Mouse (Mus musculus): ENCODE measurements around the gene Adgra3. TPM values are rescaled to one million over a fixed set of nuclear protein-coding genes. Genes with fewer than 3 reads are reported as not detected.

The Adgra3 gene
- polyA plus RNA-seq, 1 experiment from 2014 or later: 9.8 TPM

DNA sequence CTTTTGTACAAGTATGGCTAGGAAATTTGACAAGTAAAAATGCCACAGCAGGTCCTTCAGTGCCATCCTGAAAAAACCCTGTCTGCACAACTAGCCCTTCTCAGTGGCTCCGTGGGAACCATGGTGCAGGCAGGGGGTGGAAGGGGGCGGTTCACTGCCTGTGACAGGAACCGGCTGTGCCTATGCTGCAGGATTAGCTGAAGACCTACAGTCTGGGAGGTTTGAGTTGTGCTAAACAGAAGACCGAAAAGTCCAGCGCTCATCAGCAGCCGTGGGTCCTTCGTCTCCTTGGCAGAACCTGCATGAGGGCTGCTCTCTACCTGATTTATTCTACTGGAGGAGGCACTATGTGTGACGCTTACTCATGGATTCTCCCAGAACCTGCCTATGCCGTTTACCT is 59.0 kb downstream of the Adgra3 start:
- no peak overlapping the region for H3K4me3 ChIP-seq (ENCODE audit: low read length)
- H3K9me3 ChIP-seq (replicated peaks; ENCODE audit: control insufficient read depth, low read length): no peaks in the 10 kb centered on the region
- no peak for ATAC-seq (replicated peaks; ENCODE audit: extremely low read depth, insufficient read depth, low FRiP score)

DNA sequence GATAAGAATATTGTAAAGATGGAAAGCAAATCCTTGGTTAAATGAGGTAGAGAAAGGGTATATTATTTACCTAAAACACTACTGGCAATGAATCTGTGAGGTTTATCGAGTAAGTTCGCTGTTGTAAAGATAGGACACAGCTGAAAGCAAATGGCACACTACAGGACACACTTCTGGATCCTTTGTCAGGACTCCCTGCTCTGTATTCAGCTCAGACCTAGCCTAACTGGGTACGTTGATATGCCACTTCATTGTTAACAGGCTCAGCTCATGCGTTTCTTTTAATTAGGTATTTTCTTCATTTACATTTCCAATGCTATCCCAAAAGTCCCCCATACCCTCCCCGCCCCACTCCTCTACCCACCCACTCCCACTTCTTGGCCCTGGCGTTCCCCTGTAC is 61.8 kb downstream of the Adgra3 start:
- H3K9me3 ChIP-seq (replicated peaks; ENCODE audit: control insufficient read depth, low read length): no peaks in the 10 kb centered on the region
- H3K36me3 ChIP-seq (ENCODE audit: control insufficient read depth, insufficient read depth): no peaks in the 10 kb centered on the region
- H3K27ac ChIP-seq (ENCODE audit: low read length): peak overlapping the region; percentile 72
- 78% methylated on average over 6 of the region's 6 CpGs for WGBS
- H3K4me3 ChIP-seq (ENCODE audit: low read length): no peak overlapping the region
- H3K9ac ChIP-seq (ENCODE audit: low read length): no peak overlapping the region
- H3K4me2 ChIP-seq (ENCODE audit: low read depth, low read length): no peak overlapping the region
- H3K4me1 ChIP-seq (ENCODE audit: control insufficient read depth, insufficient read depth, low read length): peaks cover 18% of the 10 kb centered on the region
- no peak for ATAC-seq (replicated peaks; ENCODE audit: extremely low read depth, insufficient read depth, low FRiP score)
- H3K27me3 ChIP-seq (ENCODE audit: control insufficient read depth, insufficient read depth, low read length): no peaks in the 10 kb centered on the region

More for the DNA sequence above, 59.0 kb downstream of the Adgra3 start:
- WGBS: 60% methylated on average over 9 of the region's 9 CpGs
- Histone ChIP-seq H3K4me2 (ENCODE audit: low read depth, low read length) (no peak overlapping the region), H3K27ac (ENCODE audit: low read length) (no peak overlapping the region), H3K27me3 (ENCODE audit: control insufficient read depth, insufficient read depth, low read length) (no peaks in the 10 kb centered on the region), H3K9ac (ENCODE audit: low read length) (no peak overlapping the region), H3K4me1 (ENCODE audit: control insufficient read depth, insufficient read depth, low read length) (peaks cover 18% of the 10 kb centered on the region), H3K36me3 (ENCODE audit: control insufficient read depth, insufficient read depth) (no peaks in the 10 kb centered on the region; the same call in 1 of the 2 replicates)

DNA sequence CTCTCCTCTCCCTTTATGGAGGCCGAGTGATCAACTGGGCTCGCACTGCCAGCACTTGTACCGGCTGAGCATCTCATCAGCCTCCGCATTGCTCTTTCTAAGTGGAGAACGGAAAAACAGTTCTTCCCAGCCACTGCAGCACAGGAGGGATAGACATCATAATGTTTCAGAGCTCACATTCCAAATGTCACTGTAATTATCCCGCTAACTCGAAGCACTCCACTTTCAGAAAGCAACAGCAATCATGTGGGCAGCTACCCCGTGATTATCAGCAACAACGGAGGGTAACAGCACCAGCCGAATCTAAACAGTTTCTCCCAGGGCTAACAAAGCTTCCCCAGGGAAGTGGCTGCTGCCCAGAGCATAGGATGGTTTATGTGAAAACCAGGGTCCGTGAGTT is 62.3 kb downstream of the Adgra3 start:
- ATAC-seq (replicated peaks; ENCODE audit: extremely low read depth, insufficient read depth, low FRiP score): peak; percentile 35; the same call in 1 of the 2 replicates
- no peaks in the 10 kb centered on the region for H3K27me3 ChIP-seq (ENCODE audit: control insufficient read depth, insufficient read depth, low read length)
- no peak overlapping the region for H3K9ac ChIP-seq (ENCODE audit: low read length)
- no peaks in the 10 kb centered on the region for H3K9me3 ChIP-seq (replicated peaks; ENCODE audit: control insufficient read depth, low read length)
- no peak overlapping the region for H3K4me3 ChIP-seq (ENCODE audit: low read length)
- peak overlapping the region; percentile 72 for H3K27ac ChIP-seq (ENCODE audit: low read length)
- no peaks in the 10 kb centered on the region for H3K36me3 ChIP-seq (ENCODE audit: control insufficient read depth, insufficient read depth)
- 38% methylated on average over 11 of the region's 11 CpGs for whole genome bisulfite sequencing
- H3K4me2 ChIP-seq (ENCODE audit: low read depth, low read length): peak overlapping the region; percentile 25; the same call in 1 of the 2 replicates
- H3K4me1 ChIP-seq (ENCODE audit: control insufficient read depth, insufficient read depth, low read length): peaks cover 18% of the 10 kb centered on the region

DNA sequence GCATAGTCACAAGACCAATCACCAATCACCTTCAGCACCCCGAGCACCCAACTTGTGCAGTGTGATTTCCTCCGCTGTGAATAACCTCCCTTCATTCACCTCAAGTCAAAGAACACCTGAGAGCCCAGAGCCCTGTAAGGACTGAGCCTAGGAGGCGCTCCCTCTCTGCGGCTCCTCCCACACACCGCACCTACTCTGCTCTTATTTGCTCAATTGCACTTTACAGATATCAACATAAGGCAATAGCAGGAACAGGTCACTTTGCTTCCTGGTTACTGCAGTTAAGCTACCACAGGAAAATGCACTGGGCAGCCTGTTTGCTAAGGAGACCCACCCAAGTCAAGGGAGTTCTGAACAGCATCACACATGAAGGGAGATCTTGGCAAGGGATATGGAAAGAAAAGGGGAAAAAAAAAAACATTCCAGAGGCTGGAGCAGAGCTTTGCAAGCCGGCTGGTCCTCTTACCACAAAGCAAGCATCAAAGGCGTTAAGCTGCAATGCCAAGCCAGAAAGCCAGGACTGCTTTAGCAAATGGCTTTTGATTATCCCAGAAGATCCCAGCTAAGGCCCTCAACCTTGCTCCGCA is 68.0 kb downstream of the Adgra3 start:
- no peak overlapping the region for H3K9ac ChIP-seq (ENCODE audit: low read length)
- H3K4me1 ChIP-seq (ENCODE audit: control insufficient read depth, insufficient read depth, low read length): peaks cover 1% of the 10 kb centered on the region; the same call in 1 of the 2 replicates
- H3K9me3 ChIP-seq (replicated peaks; ENCODE audit: control insufficient read depth, low read length): no peaks in the 10 kb centered on the region
- H3K27ac ChIP-seq (ENCODE audit: low read length): no peak overlapping the region
- ATAC-seq (replicated peaks; ENCODE audit: extremely low read depth, insufficient read depth, low FRiP score): peak; percentile 52; the same call in 1 of the 2 replicates
- no peak overlapping the region for H3K4me2 ChIP-seq (ENCODE audit: low read depth, low read length)
- no peaks in the 10 kb centered on the region for H3K27me3 ChIP-seq (ENCODE audit: control insufficient read depth, insufficient read depth, low read length)
- H3K4me3 ChIP-seq (ENCODE audit: low read length): no peak overlapping the region
- WGBS: 71% methylated on average over 8 of the region's 8 CpGs
- H3K36me3 ChIP-seq (ENCODE audit: control insufficient read depth, insufficient read depth): peaks cover 9% of the 10 kb centered on the region; the same call in 1 of the 2 replicates

DNA sequence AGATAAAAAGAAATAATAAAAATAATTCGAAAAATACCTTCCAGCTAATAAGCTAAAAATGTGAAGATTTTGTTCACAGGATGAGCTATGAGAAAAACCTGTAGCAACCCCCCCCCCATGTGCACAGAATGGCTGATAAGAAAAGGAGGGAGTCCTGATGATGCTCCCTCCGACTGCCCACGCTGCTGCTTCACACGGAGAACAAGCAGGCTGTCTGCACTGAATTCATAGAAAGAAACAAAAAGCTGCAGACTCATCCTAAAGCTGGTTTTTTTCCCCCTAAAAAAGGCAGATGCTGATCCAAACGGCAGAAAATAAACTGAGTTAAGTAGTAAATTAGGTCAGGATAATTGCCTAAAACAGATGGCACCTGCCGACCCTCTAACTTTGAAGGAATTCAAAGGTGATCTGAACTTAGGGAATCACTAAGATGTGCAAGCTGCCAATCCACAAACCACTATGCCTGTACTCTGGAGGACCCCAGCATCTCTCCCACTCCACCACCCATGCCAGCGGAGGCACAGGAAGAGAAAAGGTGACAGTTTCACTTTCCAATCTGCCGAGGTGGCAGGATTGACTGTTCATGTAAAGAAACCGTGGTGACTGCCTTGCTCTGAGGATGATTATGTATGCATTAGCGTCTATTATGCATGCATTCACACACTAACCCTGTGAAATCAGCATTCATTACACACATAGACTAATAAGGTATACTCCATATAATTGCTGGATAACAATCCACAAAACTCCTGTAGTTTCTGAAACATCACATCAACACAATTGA is 70.6 kb downstream of the Adgra3 start:
- 79% methylated on average over 10 of the region's 10 CpGs for WGBS
- H3K4me1 ChIP-seq (ENCODE audit: control insufficient read depth, insufficient read depth, low read length): peaks cover 4% of the 10 kb centered on the region; the same call in 1 of the 2 replicates
- peaks cover 11% of the 10 kb centered on the region; the same call in 1 of the 2 replicates for H3K36me3 ChIP-seq (ENCODE audit: control insufficient read depth, insufficient read depth)
- no peak overlapping the region for H3K27ac ChIP-seq (ENCODE audit: low read length)
- H3K9ac ChIP-seq (ENCODE audit: low read length): no peak overlapping the region
- H3K27me3 ChIP-seq (ENCODE audit: control insufficient read depth, insufficient read depth, low read length): no peaks in the 10 kb centered on the region
- H3K4me3 ChIP-seq (ENCODE audit: low read length): no peak overlapping the region
- no peak overlapping the region for H3K4me2 ChIP-seq (ENCODE audit: low read depth, low read length)
- H3K9me3 ChIP-seq (replicated peaks; ENCODE audit: control insufficient read depth, low read length): no peaks in the 10 kb centered on the region
- no peak for ATAC-seq (replicated peaks; ENCODE audit: extremely low read depth, insufficient read depth, low FRiP score)

DNA sequence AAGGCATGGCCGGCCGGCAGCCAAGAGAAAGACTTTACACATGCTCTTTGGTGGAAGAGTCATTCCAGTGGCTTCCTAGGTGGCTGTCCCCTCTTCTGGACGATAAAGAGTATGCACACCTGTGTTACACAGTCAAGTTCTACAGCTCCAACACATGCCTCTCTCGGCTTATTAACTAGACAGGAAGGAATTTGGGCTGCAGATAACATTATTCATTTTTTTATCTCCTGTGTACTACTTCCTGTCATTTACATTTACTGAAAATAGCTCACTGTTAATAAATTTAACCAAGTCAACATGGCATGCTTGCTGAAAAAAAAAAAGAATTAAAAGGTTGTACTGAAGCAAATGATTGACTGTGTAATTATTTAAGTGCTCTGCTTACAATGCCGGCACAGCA is 78.1 kb downstream of the Adgra3 start:
- Histone ChIP-seq H3K27me3 (ENCODE audit: control insufficient read depth, insufficient read depth, low read length) (no peaks in the 10 kb centered on the region), H3K36me3 (ENCODE audit: control insufficient read depth, insufficient read depth) (peaks cover 7% of the 10 kb centered on the region; the same call in 1 of the 2 replicates), H3K9me3 (replicated peaks; ENCODE audit: control insufficient read depth, low read length) (no peaks in the 10 kb centered on the region), H3K4me3 (ENCODE audit: low read length) (no peak overlapping the region), H3K4me2 (ENCODE audit: low read depth, low read length) (no peak overlapping the region), H3K4me1 (ENCODE audit: control insufficient read depth, insufficient read depth, low read length) (peaks cover 17% of the 10 kb centered on the region), H3K27ac (ENCODE audit: low read length) (peak overlapping the region; percentile 45), H3K9ac (ENCODE audit: low read length) (no peak overlapping the region)
- ATAC-seq (replicated peaks; ENCODE audit: extremely low read depth, insufficient read depth, low FRiP score): no peak
- 40% methylated on average over 5 of the region's 5 CpGs for WGBS

DNA sequence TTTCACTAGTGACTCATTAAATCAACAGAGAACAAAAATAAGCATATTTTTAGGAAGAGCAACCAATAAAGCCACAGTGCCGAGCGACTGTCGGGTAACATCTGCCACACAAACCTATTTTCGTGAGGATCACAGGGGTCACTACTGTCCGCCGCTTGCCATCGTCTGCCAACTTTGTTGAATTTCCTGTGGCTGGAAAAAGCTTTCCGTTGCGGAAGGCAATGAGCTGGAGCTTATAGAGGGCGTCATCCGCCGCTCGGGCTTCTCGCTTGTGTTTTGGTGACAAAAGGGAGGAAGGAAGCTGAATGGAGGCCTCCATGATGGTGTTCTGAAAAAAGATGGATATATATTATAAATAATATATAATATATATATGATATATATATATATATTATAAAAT is 79.6 kb downstream of the Adgra3 start:
- Histone ChIP-seq H3K27ac (ENCODE audit: low read length) (no peak overlapping the region), H3K27me3 (ENCODE audit: control insufficient read depth, insufficient read depth, low read length) (no peaks in the 10 kb centered on the region), H3K4me3 (ENCODE audit: low read length) (no peak overlapping the region), H3K9ac (ENCODE audit: low read length) (no peak overlapping the region), H3K36me3 (ENCODE audit: control insufficient read depth, insufficient read depth) (peaks cover 13% of the 10 kb centered on the region), H3K4me1 (ENCODE audit: control insufficient read depth, insufficient read depth, low read length) (peaks cover 17% of the 10 kb centered on the region), H3K4me2 (ENCODE audit: low read depth, low read length) (no peak overlapping the region), H3K9me3 (replicated peaks; ENCODE audit: control insufficient read depth, low read length) (no peaks in the 10 kb centered on the region)
- 79% methylated on average over 14 of the region's 14 CpGs for WGBS
- ATAC-seq (replicated peaks; ENCODE audit: extremely low read depth, insufficient read depth, low FRiP score): no peak

DNA sequence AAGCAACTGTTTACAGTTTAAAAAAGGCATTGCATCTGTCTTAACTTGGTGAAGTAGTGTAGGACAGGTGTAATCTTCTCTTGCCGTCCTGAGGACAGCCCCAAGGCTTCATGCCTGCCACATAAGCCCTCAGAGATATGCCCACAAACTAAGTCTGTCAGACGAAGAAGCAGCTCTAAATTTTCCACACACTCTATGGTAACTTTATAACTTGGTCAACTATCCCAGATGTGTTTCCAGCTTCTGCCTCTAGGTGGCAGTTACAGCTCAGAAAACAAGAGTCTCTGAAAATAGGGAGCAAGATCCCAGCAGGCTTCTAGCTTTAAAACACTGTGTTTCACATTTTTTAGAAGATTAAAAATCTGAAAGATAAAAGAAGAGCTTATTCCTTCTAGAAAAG is 82.8 kb downstream of the Adgra3 start:
- H3K27me3 ChIP-seq (ENCODE audit: control insufficient read depth, insufficient read depth, low read length): no peaks in the 10 kb centered on the region
- H3K9ac ChIP-seq (ENCODE audit: low read length): no peak overlapping the region
- H3K9me3 ChIP-seq (replicated peaks; ENCODE audit: control insufficient read depth, low read length): no peaks in the 10 kb centered on the region
- H3K27ac ChIP-seq (ENCODE audit: low read length): no peak overlapping the region
- H3K4me2 ChIP-seq (ENCODE audit: low read depth, low read length): no peak overlapping the region
- ATAC-seq (replicated peaks; ENCODE audit: extremely low read depth, insufficient read depth, low FRiP score): no peak
- 26% methylated on average over 2 of the region's 2 CpGs for whole genome bisulfite sequencing
- H3K36me3 ChIP-seq (ENCODE audit: control insufficient read depth, insufficient read depth): peaks cover 22% of the 10 kb centered on the region
- H3K4me1 ChIP-seq (ENCODE audit: control insufficient read depth, insufficient read depth, low read length): peaks cover 7% of the 10 kb centered on the region
- H3K4me3 ChIP-seq (ENCODE audit: low read length): no peak overlapping the region

DNA sequence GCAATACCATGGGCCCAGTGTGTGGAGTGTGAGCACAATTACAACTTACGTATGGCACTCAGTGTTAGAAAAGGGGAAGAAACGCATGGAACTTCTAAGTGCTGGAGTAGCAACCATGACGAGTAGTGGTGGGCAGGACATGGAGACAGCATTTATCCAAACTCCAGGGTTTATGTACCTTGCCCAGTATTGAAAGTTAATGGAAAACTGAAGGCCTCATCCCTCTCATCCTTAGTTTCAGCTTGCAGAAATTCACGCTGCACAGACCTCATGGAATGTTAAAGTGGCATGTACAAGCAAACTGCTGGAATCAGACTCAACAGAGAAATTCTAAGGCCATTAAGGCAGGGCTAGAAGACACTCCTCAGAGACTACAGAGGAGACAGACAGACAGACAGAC is 84.6 kb downstream of the Adgra3 start:
- H3K36me3 ChIP-seq (ENCODE audit: control insufficient read depth, insufficient read depth): peaks cover 22% of the 10 kb centered on the region
- ATAC-seq (replicated peaks; ENCODE audit: extremely low read depth, insufficient read depth, low FRiP score): no peak
- 85% methylated on average over 4 of the region's 4 CpGs for WGBS

More for the DNA sequence above, 84.6 kb downstream of the Adgra3 start:
- Histone ChIP-seq H3K27me3 (ENCODE audit: control insufficient read depth, insufficient read depth, low read length) (no peaks in the 10 kb centered on the region), H3K9me3 (replicated peaks; ENCODE audit: control insufficient read depth, low read length) (no peaks in the 10 kb centered on the region), H3K9ac (ENCODE audit: low read length) (no peak overlapping the region), H3K4me3 (ENCODE audit: low read length) (no peak overlapping the region), H3K27ac (ENCODE audit: low read length) (no peak overlapping the region), H3K4me1 (ENCODE audit: control insufficient read depth, insufficient read depth, low read length) (no peaks in the 10 kb centered on the region), H3K4me2 (ENCODE audit: low read depth, low read length) (no peak overlapping the region)
